Mouse (Mus musculus): ENCODE measurements around the gene Lrmp. TPM values are rescaled to one million over a fixed set of nuclear protein-coding genes. Genes with fewer than 3 reads are reported as not detected.

Lrmp gene
- polyA plus RNA-seq, 1 experiment from 2014 or later = 3.5 TPM

GRCm38 (mm10) chr6:145215826-145216225, 100.4 kb downstream of the Lrmp start:
- 88% methylated on average over 3 of the region's 3 CpGs for WGBS
- Histone ChIP-seq H3K27me3 (ENCODE audit: control insufficient read depth, insufficient read depth, low read length) (no peaks in the 10 kb centered on the region), H3K4me2 (ENCODE audit: low read depth) (no peak overlapping the region), H3K9ac (ENCODE audit: low read length) (no peak overlapping the region), H3K4me1 (ENCODE audit: control insufficient read depth, insufficient read depth, low read length) (0 out of 2 replicates have a peak, but pooled peaks cover 3% of the 10 kb centered on the region), H3K36me3 (ENCODE audit: control insufficient read depth, insufficient read depth, low read length) (peaks cover 3% of the 10 kb centered on the region), H3K27ac (ENCODE audit: low read depth, low read length) (no peak overlapping the region), H3K9me3 (ENCODE audit: control insufficient read depth, low read length) (no peaks in the 10 kb centered on the region), H3K4me3 (ENCODE audit: low read depth, low read length) (no peak overlapping the region)
- ATAC-seq (ENCODE audit: insufficient read depth, low FRiP score, low TSS enrichment) (no peak), DNase-seq (ENCODE audit: low spot score) (no peak)

GRCm38 (mm10) chr6:145224246-145224645, 108.8 kb downstream of the Lrmp start:
- Histone ChIP-seq H3K4me2 (ENCODE audit: low read depth) (no peak overlapping the region), H3K27me3 (ENCODE audit: control insufficient read depth, insufficient read depth, low read length) (no peaks in the 10 kb centered on the region), H3K9ac (ENCODE audit: low read length) (no peak overlapping the region), H3K9me3 (ENCODE audit: control insufficient read depth, low read length) (no peaks in the 10 kb centered on the region), H3K4me1 (ENCODE audit: control insufficient read depth, insufficient read depth, low read length) (no peaks in the 10 kb centered on the region), H3K4me3 (ENCODE audit: low read depth, low read length) (no peak overlapping the region), H3K36me3 (ENCODE audit: control insufficient read depth, insufficient read depth, low read length) (peaks cover 3% of the 10 kb centered on the region; the same call in 1 of the 2 replicates), H3K27ac (ENCODE audit: low read depth, low read length) (no peak overlapping the region)
- DNase-seq (ENCODE audit: low spot score) (no peak), ATAC-seq (ENCODE audit: insufficient read depth, low FRiP score, low TSS enrichment) (no peak)
- WGBS = 95% methylated on average over 6 of the region's 6 CpGs

Other genes starting within 250 kb of the Lrmp start
- gene Bcat1, start 39.5 kb upstream of the Lrmp start, polyA plus RNA-seq (2014; fragmentation: Nextera tagmentation; extraction: Ambion mirVana) = 112 and 114 TPM in 2 replicates
- gene Casc1, start 95.4 kb downstream of the Lrmp start, polyA plus RNA-seq (2014; fragmentation: Nextera tagmentation; extraction: Ambion mirVana) = 0.36 and 1.3 TPM in 2 replicates
- gene Etfrf1, start 95.5 kb downstream of the Lrmp start, polyA plus RNA-seq (2014; fragmentation: Nextera tagmentation; extraction: Ambion mirVana) = 32.7 and 33.4 TPM in 2 replicates
- gene Kras, start 134.6 kb downstream of the Lrmp start, polyA plus RNA-seq (2014; fragmentation: Nextera tagmentation; extraction: Ambion mirVana) = 111 and 119 TPM in 2 replicates

Data from neural tube, embryonic 11.5 days (tissue).